Mouse (Mus musculus) gastrocnemius, postnatal 10 days (tissue): ENCODE data around the gene Aatf. TPM values are rescaled to one million over a fixed set of nuclear protein-coding genes. Genes with fewer than 3 reads are reported as not detected.

Experiments used
- DNase-seq: peaks from one replicate; pipeline ENCODE4 v3.0.0; 2021; ENCODE audit warnings: mixed read lengths
- total RNA-seq, 2 experiments: library from RNA; stranded (reverse); gene quantifications; 2 replicates each; pipeline ENCODE4 v1.2.3; 2021

Aatf gene
- total RNA-seq, 2 experiments from 2014 or later: 13.0 to 15.7 TPM

DNA sequence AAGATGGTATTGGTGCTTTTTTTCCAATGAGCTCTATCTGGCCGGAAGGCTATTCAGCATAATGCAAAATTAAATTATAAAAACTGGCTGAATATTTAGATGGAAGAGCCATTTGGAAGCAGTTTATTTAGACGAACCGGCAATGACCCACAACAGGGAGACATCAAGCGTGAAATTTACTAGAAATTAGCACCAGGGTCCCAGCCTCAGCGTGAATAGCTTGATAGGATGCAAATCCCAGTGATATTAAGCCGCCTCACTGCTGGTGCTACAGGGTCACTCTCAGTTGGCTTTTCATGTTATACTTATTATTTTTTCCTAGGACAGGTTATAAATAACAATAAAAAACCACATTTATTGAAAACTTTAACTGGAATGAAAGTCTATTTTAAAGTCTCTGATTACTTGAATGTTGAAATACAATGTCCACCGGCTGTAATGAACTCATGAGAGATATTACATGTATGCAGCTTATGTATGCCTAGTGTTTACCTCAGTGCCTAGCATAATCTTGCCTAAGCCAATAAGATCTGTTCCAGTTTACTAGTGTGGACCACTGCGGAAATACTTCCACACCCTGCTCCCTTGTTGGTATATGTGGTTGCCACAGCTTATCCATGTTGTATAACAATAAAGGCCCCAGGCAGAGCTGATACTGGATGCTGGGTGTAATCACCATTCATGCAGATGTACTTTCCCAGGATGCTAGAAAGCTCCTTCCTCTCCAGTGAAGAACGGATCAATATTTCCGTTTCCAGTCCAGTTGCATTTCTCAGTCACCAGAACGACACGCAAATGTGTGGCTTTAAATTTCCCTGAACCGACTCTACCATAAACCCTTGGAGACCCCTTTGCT is 136.6 kb downstream of the Aatf start:
- DNase-seq: no peak

DNA sequence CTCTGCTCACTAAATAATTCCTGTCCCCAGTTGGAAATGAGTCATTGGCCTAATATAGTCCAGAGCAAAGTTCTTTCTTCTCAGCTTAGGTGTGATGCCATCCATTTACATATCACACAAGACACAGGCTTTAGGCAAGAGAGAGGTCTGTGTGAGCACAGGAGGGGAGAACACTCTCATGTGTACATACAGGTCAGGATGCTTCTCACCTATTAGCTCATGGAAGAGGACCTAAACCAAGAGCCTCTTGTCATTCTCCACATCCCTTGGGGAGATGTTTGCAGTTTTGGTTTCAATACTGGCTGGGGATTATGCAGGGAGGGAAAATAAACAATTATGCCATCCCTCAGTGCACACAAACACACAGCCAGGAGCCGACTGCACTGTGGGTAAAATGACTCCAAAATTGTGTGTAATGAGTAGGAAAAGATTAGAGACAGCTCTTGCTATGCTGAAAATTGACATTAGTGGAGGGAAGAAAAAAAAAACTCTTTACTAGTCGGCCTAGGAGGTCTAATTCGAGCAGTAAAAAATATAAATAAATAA is 137.3 kb downstream of the Aatf start:
- no peak for DNase-seq

DNA sequence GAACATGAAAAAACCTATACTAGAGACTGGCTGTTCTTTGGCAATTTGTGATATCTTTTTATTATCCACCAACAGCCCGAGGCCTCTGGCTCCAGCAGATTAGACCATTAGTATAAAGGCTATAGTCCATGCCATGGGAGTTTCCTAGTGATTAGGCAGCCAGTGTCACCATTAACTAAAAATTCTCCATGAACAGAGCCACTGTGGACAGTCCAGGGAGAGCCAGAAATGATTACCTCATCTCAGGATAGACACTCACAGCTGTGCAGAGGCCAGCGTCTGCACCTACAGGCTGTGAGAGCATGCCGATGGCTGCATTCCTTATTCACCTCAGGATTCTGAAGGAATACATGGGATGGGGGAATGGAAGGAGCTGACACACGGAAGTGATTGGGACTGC is 140.2 kb downstream of the Aatf start:
- DNase-seq: no peak

Other genes starting within 250 kb of the Aatf start
- gene Lhx1, start 12.0 kb upstream of the Aatf start, total RNA-seq: not detected